Mouse (Mus musculus): ENCODE measurements around the gene Irf9. TPM values are rescaled to one million over a fixed set of nuclear protein-coding genes. Genes with fewer than 3 reads are reported as not detected.
A peak's percentile ranks its signal among the peaks of the same experiment; 100 is the strongest.

Irf9 gene
- polyA plus RNA-seq (2015; fragmentation: Nextera tagmentation; extraction: Ambion mirVana), result 24.2 and 27.4 TPM in 2 replicates

- H3K9me3 ChIP-seq (replicated peaks; ENCODE audit: low read length), result no peaks in the 10 kb centered on the region
- H3K27me3 ChIP-seq (ENCODE audit: insufficient read depth, low read length), result no peaks in the 10 kb centered on the region
- TF ChIP-seq CTCF (IDR thresholded peaks at IDR 0.05; ENCODE audit: low read depth), result no peak
- peaks cover 54% of the 10 kb centered on the region for H3K36me3 ChIP-seq (ENCODE audit: insufficient read depth, low read length)
- H3K9ac ChIP-seq (ENCODE audit: low read depth, low read length), result peak within 1 kb of the TSS; percentile 60
- H3K4me2 ChIP-seq (ENCODE audit: low read length), result peak within 1 kb of the TSS; percentile 71
- peak within 1 kb of the TSS; percentile 87 for H3K27ac ChIP-seq
- no peak for DNase-seq (ENCODE audit: low spot score)
- H3K4me1 ChIP-seq (replicated peaks; ENCODE audit: insufficient read depth, low read length), result peaks cover 13% of the 10 kb centered on the region
- no peak for ATAC-seq (replicated peaks; ENCODE audit: low FRiP score, low read depth)
- WGBS, result 73% methylated on average over 7 of the region's 7 CpGs
- peak within 1 kb of the TSS; percentile 47 for H3K4me3 ChIP-seq (replicated peaks; ENCODE audit: low read depth, low read length)
Measured at GRCm38 (mm10) chr14:55603271-55603632, at the start of gene Irf9. Gene Irf9, plus strand, starts transcription at chr14:55603571.

- Histone ChIP-seq H3K9me3 (replicated peaks; ENCODE audit: low read length) (no peaks in the 10 kb centered on the region), H3K4me2 (ENCODE audit: low read length) (no peak overlapping the region), H3K4me1 (replicated peaks; ENCODE audit: insufficient read depth, low read length) (no peaks in the 10 kb centered on the region), H3K4me3 (replicated peaks; ENCODE audit: low read depth, low read length) (no peak overlapping the region), H3K27ac (no peak overlapping the region), H3K36me3 (ENCODE audit: insufficient read depth, low read length) (no peaks in the 10 kb centered on the region), H3K9ac (ENCODE audit: low read depth, low read length) (no peak overlapping the region), H3K27me3 (ENCODE audit: insufficient read depth, low read length) (no peaks in the 10 kb centered on the region)
- DNase-seq (ENCODE audit: low spot score) (no peak), ATAC-seq (replicated peaks; ENCODE audit: low FRiP score, low read depth) (no peak)
- TF ChIP-seq CTCF (IDR thresholded peaks at IDR 0.05; ENCODE audit: low read depth), result no peak
Measured at GRCm38 (mm10) chr14:55554635-55555034, 48.7 kb upstream of the Irf9 start.

GRCm38 (mm10) chr14:55555788-55556187, 47.6 kb upstream of the Irf9 start:
- 89% methylated on average over 3 of the region's 3 CpGs for WGBS
- no peak overlapping the region for H3K9ac ChIP-seq (ENCODE audit: low read depth, low read length)
- no peak overlapping the region for H3K4me3 ChIP-seq (replicated peaks; ENCODE audit: low read depth, low read length)
- no peaks in the 10 kb centered on the region for H3K9me3 ChIP-seq (replicated peaks; ENCODE audit: low read length)
- ATAC-seq (replicated peaks; ENCODE audit: low FRiP score, low read depth) (no peak), DNase-seq (ENCODE audit: low spot score) (no peak)
- no peak overlapping the region for H3K4me2 ChIP-seq (ENCODE audit: low read length)
- H3K36me3 ChIP-seq (ENCODE audit: insufficient read depth, low read length), result no peaks in the 10 kb centered on the region
- H3K27me3 ChIP-seq (ENCODE audit: insufficient read depth, low read length), result no peaks in the 10 kb centered on the region
- no peak overlapping the region for H3K27ac ChIP-seq
- no peaks in the 10 kb centered on the region for H3K4me1 ChIP-seq (replicated peaks; ENCODE audit: insufficient read depth, low read length)
- no peak for TF ChIP-seq CTCF (IDR thresholded peaks at IDR 0.05; ENCODE audit: low read depth)

- H3K36me3 ChIP-seq (ENCODE audit: insufficient read depth, low read length), result no peaks in the 10 kb centered on the region
- peak overlapping the region; percentile 18; the same call in 1 of the 2 replicates for H3K4me2 ChIP-seq (ENCODE audit: low read length)
- peak; percentile 92 for DNase-seq (ENCODE audit: low spot score)
- ATAC-seq (replicated peaks; ENCODE audit: low FRiP score, low read depth), result no peak
- H3K9ac ChIP-seq (ENCODE audit: low read depth, low read length), result no peak overlapping the region
- H3K27me3 ChIP-seq (ENCODE audit: insufficient read depth, low read length), result no peaks in the 10 kb centered on the region
- H3K27ac ChIP-seq, result peak overlapping the region; percentile 86
- H3K4me1 ChIP-seq (replicated peaks; ENCODE audit: insufficient read depth, low read length), result peaks cover 9% of the 10 kb centered on the region; the same call in 1 of the 2 replicates
- 24% methylated on average over 5 of the region's 5 CpGs for WGBS
- no peak overlapping the region for H3K4me3 ChIP-seq (replicated peaks; ENCODE audit: low read depth, low read length)
- H3K9me3 ChIP-seq (replicated peaks; ENCODE audit: low read length), result no peaks in the 10 kb centered on the region
- peak; percentile 95 for TF ChIP-seq CTCF (IDR thresholded peaks at IDR 0.05; ENCODE audit: low read depth)
Measured at GRCm38 (mm10) chr14:55557003-55557402, 46.4 kb upstream of the Irf9 start.

- Histone ChIP-seq H3K27ac (peak overlapping the region; percentile 86), H3K4me1 (replicated peaks; ENCODE audit: insufficient read depth, low read length) (peaks cover 9% of the 10 kb centered on the region; the same call in 1 of the 2 replicates), H3K9ac (ENCODE audit: low read depth, low read length) (no peak overlapping the region), H3K9me3 (replicated peaks; ENCODE audit: low read length) (no peaks in the 10 kb centered on the region), H3K36me3 (ENCODE audit: insufficient read depth, low read length) (no peaks in the 10 kb centered on the region), H3K4me3 (replicated peaks; ENCODE audit: low read depth, low read length) (no peak overlapping the region), H3K27me3 (ENCODE audit: insufficient read depth, low read length) (no peaks in the 10 kb centered on the region), H3K4me2 (ENCODE audit: low read length) (no peak overlapping the region)
- 86% methylated on average over 3 of the region's 3 CpGs for WGBS
- ATAC-seq (replicated peaks; ENCODE audit: low FRiP score, low read depth) (no peak), DNase-seq (ENCODE audit: low spot score) (no peak)
- TF ChIP-seq CTCF (IDR thresholded peaks at IDR 0.05; ENCODE audit: low read depth), result no peak
Measured at GRCm38 (mm10) chr14:55557587-55557986, 45.8 kb upstream of the Irf9 start.

GRCm38 (mm10) chr14:55558740-55559448, 44.5 kb upstream of the Irf9 start:
- TF ChIP-seq CTCF (IDR thresholded peaks at IDR 0.05; ENCODE audit: low read depth), result no peak; the same call in 1 of the 2 replicates
- H3K4me3 ChIP-seq (replicated peaks; ENCODE audit: low read depth, low read length), result peak overlapping the region; percentile 68

More at GRCm38 (mm10) chr14:55558740-55559448, 44.5 kb upstream of the Irf9 start:
- peaks cover 9% of the 10 kb centered on the region; the same call in 1 of the 2 replicates for H3K4me1 ChIP-seq (replicated peaks; ENCODE audit: insufficient read depth, low read length)
- no peaks in the 10 kb centered on the region for H3K27me3 ChIP-seq (ENCODE audit: insufficient read depth, low read length)
- peak overlapping the region; percentile 85 for H3K4me2 ChIP-seq (ENCODE audit: low read length)
- WGBS, result 50% methylated on average over 6 of the region's 6 CpGs
- H3K9me3 ChIP-seq (replicated peaks; ENCODE audit: low read length), result no peaks in the 10 kb centered on the region
- DNase-seq (ENCODE audit: low spot score), result no peak
- 0 out of 2 replicates have a peak, but pooled peaks cover 2% of the 10 kb centered on the region for H3K36me3 ChIP-seq (ENCODE audit: insufficient read depth, low read length)
- H3K27ac ChIP-seq, result peak overlapping the region; percentile 100
- no peak for ATAC-seq (replicated peaks; ENCODE audit: low FRiP score, low read depth)
- peak overlapping the region; percentile 86; the same call in 1 of the 2 replicates for H3K9ac ChIP-seq (ENCODE audit: low read depth, low read length)

Measured in kidney, postnatal 0 days (tissue).